Mouse (Mus musculus): Measurements from ENCODE around the gene Xpr1.

- TF ChIP-seq TAL1 (conservative IDR thresholded peaks at IDR 0.05; ENCODE audit: low read depth, low read length) (no peak), CTCF (IDR thresholded peaks at IDR 0.05; ENCODE audit: low read depth, low read length) (no peak), GATA1 (IDR thresholded peaks at IDR 0.05; ENCODE audit: borderline replicate concordance, low read length) (no peak), POLR2AphosphoS5 (IDR thresholded peaks at IDR 0.05; ENCODE audit: insufficient replicate concordance, low read depth, low read length) (no peak)
Observed at GRCm38 (mm10) chr1:155275793-155276192, 141.4 kb downstream of the Xpr1 start.
